Mouse (Mus musculus) layer of hippocampus, adult 8-10 months (tissue): ENCODE results near the gene C2cd4b. TPM values are rescaled to one million over a fixed set of nuclear protein-coding genes. Genes with fewer than 3 reads are reported as not detected.

Source experiments
- DNase-seq, 2 experiments: peaks; one replicate each; pipeline ENCODE4 v3.0.0; 2022; ENCODE audit warnings: low spot score in 2 of 2
- total RNA-seq, 4 experiments: library from RNA; stranded (reverse); gene quantifications; 2 replicates each; pipeline ENCODE4 v1.2.4; 2022

C2cd4b gene
- total RNA-seq: 1 to 10 TPM; 4.7 to 7.5 (median 5.5) TPM

DNA sequence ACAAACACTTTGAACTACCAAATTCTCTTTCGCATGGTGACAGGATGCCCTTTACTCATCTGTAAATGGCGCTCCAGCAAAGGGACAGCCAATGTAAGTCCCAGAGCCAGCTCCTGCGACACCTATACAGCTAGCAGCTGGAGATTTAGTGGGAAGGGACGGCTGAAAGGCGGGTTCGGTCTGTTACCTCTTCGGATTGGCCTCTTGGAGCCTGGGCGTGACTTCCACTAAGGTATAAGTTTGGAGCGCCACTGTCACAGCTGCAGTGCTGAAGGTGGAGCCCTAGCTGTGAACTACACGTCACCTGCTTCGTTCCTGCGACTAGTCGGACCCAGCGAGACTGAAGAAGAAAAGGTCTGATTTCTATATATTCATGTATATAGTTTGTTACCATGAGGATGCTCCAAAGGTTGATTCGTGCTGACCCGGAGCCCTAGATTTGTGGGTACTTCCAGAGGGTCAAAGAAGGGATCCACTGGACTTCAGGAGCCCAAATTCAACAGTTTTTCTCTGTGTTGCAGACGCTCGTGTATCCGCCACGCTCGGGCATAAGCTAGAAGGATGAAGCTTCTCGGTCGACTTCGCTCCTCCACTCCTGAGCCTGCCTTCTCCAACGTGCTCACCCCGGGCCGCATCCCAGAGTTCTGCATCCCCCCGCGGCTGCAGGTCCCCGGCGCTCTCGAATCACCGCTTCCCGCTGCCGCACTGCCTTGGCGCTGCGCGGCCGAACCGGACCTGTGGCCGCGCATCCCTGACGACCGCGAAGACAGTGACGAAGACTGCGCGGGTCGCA lies at the start of gene C2cd4b:
C2cd4b (plus strand) TSS at position 275 of the 793 bp plus-strand sequence.
- peak; percentile 48 to 58 for DNase-seq

DNA sequence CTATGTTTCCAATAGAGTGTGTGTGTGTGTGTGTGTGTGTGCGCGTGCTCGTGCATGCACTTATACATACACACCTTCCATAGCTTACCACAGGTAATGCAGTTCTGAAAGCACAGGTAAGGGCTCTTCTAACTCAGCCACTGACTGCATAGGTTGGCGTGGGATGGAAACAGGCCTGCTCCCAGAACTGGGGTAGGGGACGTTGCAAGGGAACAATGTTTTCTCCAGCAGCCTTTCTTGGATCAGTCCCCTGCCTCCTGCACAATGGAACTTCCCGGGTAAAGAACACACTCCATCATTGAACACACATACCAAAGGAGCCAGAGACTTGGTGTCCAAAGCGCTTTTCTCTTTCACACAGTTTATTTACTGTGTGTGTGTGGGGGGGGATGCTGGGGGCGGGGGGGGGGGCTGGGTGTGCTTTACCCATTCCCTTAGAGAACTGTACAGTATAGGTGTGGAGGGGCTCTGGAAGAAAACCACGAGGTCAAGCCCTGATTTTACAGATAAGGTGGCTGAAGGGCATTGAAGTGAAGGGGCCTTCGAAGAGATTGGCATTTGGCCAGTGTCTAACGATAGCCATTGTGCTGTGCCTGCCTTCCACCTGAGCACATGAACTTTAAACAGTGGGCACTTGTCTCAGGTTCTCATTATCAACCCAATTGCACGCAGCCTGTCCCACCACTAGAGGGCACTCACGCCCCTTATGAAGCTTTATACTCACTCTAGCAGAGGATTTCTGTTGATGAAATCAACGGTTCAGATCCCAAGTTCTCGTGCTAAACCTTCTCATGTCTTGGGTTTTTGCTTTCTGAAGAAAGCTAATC lies 48.0 kb upstream of the C2cd4b start:
- DNase-seq: peak; percentile 52 to 80

DNA sequence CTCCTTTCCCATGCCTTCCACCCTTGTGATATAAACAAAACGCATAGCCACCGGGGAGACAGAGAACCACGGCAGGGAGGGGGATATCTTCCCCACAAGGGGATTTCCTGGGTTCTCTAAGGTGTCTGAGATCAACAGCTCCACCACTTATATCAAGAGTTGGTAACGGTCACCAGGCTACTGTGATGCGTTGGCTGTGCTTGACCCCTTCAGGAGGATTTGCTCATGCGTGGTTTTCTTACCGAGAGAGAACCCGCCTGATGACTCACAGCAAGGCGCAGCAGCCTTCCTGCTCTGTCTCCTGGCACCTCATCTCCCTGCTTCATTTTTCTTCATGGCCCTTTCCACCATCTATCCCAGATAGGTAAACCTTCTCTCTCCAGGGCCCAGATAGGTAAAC lies 47.1 kb upstream of the C2cd4b start:
- DNase-seq: no peak

DNA sequence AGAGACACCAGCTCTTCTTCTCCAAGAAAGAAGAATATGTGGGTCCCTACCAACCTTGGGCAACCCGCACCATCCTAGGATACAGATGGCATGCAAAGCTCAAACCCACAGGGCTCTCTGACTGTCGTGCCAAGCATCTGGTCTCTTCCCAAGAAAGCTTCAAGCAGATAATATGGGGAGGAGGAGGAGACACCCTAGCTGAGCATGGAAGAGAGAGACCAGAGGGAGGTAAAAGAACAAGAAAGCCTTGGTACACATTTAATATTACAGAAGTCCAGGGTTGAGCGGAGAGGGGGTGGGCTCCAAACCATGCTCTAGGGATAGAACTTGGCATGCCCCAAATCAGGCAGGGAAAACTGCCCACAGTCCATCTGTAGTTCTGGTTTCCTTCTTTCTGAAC lies 42.2 kb upstream of the C2cd4b start:
- peak; percentile 16 to 50 for DNase-seq

DNA sequence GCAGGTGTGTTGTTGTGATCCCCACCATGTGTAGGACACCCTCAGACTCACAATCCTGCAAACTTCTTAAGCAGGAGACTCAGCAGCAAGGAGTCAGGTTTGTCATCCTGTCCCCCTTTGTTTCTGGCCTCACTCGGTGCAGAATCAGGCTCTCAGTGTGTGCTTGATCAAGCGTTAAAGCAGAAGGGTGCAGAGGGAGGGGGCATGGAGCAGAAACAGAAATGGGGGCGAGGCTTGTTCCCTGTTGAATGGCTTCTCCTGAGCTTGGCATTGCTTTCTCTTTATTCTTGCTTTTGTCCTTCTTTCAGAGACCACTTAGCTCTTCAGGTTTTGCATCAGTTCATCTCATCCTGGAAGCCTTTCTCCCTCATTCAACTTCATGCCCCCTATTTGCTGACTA lies 40.6 kb upstream of the C2cd4b start:
- DNase-seq: no peak

DNA sequence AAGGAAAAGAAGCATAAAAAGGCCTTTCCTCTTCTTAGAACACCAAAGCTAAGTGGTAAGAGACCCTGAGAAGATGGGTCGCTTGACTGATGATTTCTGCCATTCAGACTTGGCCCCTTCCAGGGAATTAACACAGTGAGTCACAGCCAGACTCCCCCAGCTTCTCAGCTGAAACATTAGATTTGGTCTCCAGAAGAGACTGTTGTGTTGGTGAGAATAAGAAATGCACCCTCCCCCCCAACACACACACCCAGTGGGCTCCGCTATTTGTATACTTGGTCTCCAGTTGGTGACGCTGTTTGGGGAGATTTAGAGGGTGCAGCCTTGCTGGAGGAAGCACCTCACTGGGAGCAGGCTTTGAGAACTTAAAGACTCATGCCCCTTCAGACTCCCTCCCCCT lies 39.1 kb upstream of the C2cd4b start:
- no peak for DNase-seq

GRCm38 (mm10) chr9:67722378-67722777 lies 36.9 kb upstream of the C2cd4b start:
- DNase-seq: peak; percentile 28 to 39

GRCm38 (mm10) chr9:67725196-67725595 lies 34.0 kb upstream of the C2cd4b start:
- DNase-seq: no peak

GRCm38 (mm10) chr9:67733716-67734115 lies 25.5 kb upstream of the C2cd4b start:
- DNase-seq: no peak

- DNase-seq: peak; percentile 12 to 62
Observed at GRCm38 (mm10) chr9:67735426-67735825, 23.8 kb upstream of the C2cd4b start.

- DNase-seq: no peak
Observed at GRCm38 (mm10) chr9:67741256-67741655, 18.0 kb upstream of the C2cd4b start.

DNA sequence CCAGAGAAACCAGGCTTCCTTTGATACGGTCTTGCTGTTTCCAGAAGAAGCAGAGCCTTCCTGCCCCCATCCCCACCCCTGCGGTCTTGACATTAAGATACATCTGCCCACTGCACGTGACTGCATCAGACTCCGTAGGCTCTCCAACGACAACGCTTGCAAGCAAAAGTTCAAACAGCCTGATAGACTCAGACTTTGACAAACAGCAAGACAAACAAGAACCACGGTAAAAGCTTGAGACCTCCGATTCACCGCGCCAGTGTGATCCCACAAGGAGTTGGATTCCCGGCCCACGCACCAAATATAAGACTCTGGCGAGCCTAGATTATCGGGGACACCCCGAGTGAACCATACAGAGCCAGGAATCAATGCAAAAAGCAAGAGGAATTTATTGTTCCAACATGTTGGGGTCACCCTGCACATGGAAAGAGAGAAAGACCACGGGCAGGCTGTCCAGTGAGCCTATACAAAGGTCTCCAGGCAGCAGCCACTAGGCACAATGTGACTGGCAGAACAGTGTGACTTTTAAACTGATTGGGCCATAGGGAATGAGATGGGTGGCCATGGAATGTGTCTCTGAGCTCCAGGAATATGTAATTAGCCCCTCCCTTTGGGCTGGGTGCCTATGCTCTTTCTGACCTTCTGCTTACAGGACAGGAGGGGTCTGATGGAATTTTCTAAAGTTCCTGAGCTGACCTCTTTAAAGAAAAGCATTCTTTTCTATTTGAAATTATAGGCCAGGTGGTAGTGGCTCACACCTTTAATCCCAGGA lies 5.6 kb upstream of the C2cd4b start:
- DNase-seq: no peak

DNA sequence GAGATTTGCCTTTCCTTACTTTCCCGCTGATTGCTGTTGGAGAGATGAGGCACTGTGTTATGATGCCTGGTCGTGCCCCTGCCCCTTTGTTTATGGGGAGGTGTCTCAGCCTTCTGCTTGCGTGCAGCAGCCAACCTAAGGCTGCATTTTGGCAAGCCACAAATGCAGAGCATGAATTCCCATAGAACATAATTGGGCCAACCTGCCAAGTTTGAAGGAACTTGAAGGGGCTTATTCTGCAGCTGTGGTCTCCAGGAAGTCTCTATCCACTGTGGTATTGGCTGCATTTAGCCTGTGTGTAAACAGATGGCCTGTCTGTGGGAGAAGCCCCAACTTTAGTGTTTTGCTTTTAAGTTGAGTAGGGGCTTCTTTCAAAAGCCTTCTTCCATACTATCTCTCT lies 4.5 kb upstream of the C2cd4b start:
- DNase-seq: no peak

GRCm38 (mm10) chr9:67758686-67759085 lies 551 bp upstream of the C2cd4b start:
- peak in 1 of 2 experiments; percentile 64 for DNase-seq

DNA sequence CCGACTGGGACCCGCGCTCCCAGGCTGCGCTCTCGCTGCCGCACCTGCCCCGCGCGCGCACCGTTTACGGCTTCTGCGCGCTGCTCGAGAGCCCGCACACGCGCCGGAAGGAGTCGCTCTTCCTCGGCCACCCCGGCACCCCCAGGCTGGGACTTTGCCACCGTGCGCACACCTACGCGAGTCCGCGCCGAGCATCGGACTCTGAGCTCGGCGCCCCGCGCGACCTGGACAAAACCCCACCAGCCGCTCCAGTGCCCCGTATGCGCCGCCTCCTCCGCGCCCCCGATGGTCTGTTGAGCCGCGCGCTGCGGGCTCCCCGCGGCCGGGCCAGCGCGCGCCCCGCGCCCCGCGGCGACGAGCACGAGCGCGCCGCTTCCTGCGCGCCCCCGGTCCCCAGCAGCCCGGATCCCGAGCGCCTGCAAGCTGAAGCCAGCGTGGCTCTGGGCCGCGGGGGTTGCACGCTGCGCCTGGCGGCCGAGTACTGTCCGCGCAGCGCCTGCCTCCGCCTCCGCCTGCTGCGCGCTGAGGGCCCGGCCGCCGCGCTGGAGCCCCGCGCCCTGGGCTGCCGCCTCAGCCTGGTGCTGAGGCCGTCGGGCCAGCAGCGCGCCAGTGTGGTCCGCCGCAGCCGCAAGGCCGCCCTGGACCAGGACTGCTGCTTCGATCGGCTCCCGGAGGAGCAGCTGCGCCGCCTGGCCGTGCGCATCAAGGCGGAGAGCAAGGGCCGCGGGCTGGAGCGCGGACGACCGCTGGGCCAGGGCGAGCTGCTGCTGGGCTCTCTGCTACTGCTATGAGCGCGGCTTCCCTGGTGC lies 923 bp downstream of the C2cd4b start:
- peak in 1 of 2 experiments; percentile 67 for DNase-seq

- DNase-seq: no peak
Observed at GRCm38 (mm10) chr9:67760991-67761390, 1.8 kb downstream of the C2cd4b start.

- DNase-seq: no peak
Observed at GRCm38 (mm10) chr9:67763326-67763725, 4.1 kb downstream of the C2cd4b start.

GRCm38 (mm10) chr9:67766405-67766804 lies 7.2 kb downstream of the C2cd4b start:
- no peak for DNase-seq

DNA sequence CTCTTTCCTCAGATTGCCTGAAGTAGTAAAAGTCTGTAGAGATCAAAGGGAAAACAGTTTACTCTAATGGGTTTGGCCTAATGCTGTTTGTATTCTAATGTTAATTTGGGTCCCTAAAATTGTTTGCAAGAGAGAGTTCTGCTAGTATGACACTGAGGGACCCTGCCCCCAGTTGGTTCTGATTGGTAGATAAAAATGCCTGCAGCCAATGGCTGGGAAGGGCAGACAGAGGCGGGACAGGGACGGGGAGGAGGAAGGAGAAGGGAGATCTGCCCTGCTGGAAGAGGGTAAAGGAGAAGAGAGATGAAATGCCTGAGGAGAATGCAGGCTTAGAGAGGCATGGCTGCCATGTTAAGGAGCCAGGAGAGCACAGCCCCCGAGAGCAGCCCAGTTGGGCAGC lies 7.7 kb downstream of the C2cd4b start:
- DNase-seq: no peak

- no peak for DNase-seq
Observed at GRCm38 (mm10) chr9:67768843-67769242, 9.6 kb downstream of the C2cd4b start.

GRCm38 (mm10) chr9:67769401-67769800 lies 10.2 kb downstream of the C2cd4b start:
- no peak for DNase-seq
